Mouse (Mus musculus): ENCODE measurements at regions not wholly inside any gene's neighbourhood (a gene's known extent, or its start where the extent isn't known, plus 50 kb on each side); places are given as distances from the start of the nearest gene placed in this dataset.

DNA sequence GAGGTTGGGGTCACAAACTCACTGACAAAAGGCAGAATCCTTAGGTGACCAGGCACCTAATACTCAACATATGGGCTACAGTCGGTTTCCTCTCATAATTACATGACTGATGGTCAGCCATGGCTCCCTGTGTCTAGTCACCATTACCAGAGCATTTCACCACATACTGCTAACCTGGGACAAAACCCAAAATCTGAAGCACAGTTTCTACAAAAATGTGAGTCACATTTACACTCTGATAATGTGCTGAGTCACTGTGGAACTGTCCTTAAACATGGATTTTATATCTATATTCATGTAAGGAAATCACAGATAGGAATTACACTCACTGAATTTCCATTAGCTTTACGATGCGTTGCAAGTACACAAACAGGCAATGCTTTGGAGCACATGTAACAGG lies 267.1 kb downstream of the Gm11361 start:
- TF ChIP-seq TBP (IDR thresholded peaks at IDR 0.05; ENCODE audit: low read depth, low read length) (no peak), EP300 (IDR thresholded peaks at IDR 0.05; ENCODE audit: low read depth in 1 of 2, low read length in 2 of 2) (no peak), ELF1 (IDR thresholded peaks at IDR 0.05; ENCODE audit: low read depth, low read length) (no peak), MXI1 (IDR thresholded peaks at IDR 0.05; ENCODE audit: low read depth, low read length) (no peak), E2F4 (IDR thresholded peaks at IDR 0.05; ENCODE audit: borderline replicate concordance, low read depth, low read length) (no peak), SIN3A (IDR thresholded peaks at IDR 0.05; ENCODE audit: low read length) (no peak), RAD21 (IDR thresholded peaks at IDR 0.05; ENCODE audit: low read depth, low read length) (no peak), POLR2A (IDR thresholded peaks at IDR 0.05; ENCODE audit: control insufficient read depth in 1 of 2, insufficient read depth in 1 of 2, low read depth in 1 of 2, low read length in 2 of 2, poor library complexity in 1 of 2) (no peak), JUND (IDR thresholded peaks at IDR 0.05; ENCODE audit: low read depth, low read length) (no peak)

Data from MEL (cell line).